Mouse (Mus musculus) liver, embryonic 11.5 days (tissue): Measurements from ENCODE around the gene L3mbtl4. TPM values are rescaled to one million over a fixed set of nuclear protein-coding genes. Genes with fewer than 3 reads are reported as not detected.
"Not testable (repeated sequence)": the region's sequence is repeated elsewhere in the genome, so short reads cannot be mapped to it uniquely, and the experiment has no call there.

Experiments
- ATAC-seq: fragments of 200-750 bp; cut with Nextera tagmentation; replicated peaks from 2 replicates; pipeline ENCODE4 v1.8.0; 2017; ENCODE audit warnings: moderate number of reproducible peaks, mild to moderate bottlenecking, moderate TSS enrichment, moderate library complexity; ENCODE audit not compliant: low FRiP score
- DNase-seq: peaks from one replicate; pipeline ENCODE4 v3.0.0-alpha.2; 2017; ENCODE audit warnings: low spot score
- H3K27ac ChIP-seq: fragments of 300-500 bp; sonication (generic); 2 replicates; pipeline ENCODE4 v1.5.1; 2014; ENCODE audit warnings: mild to moderate bottlenecking, low read depth, low read length, control low read depth
- H3K27me3 ChIP-seq: fragments of 300-500 bp; sonication (generic); replicated peaks from 2 replicates; pipeline ENCODE4 v1.6.1; 2014; ENCODE audit warnings: low read length, mixed read lengths; ENCODE audit not compliant: control insufficient read depth, insufficient read depth
- H3K36me3 ChIP-seq: fragments of 300-500 bp; sonication (generic); 2 replicates; pipeline ENCODE4 v1.6.1; 2014; ENCODE audit warnings: mild to moderate bottlenecking, low read length, moderate library complexity, mixed read lengths; ENCODE audit not compliant: control insufficient read depth, insufficient read depth
- H3K4me1 ChIP-seq: fragments of 300-500 bp; sonication (generic); replicated peaks from 2 replicates; pipeline ENCODE4 v1.6.1; 2014; ENCODE audit warnings: low read length, mixed read lengths; ENCODE audit not compliant: control insufficient read depth, insufficient read depth
- H3K4me2 ChIP-seq: fragments of 300-500 bp; sonication (generic); 2 replicates; pipeline ENCODE4 v1.6.1; 2014; ENCODE audit warnings: mild to moderate bottlenecking, control low read depth, moderate library complexity
- H3K4me3 ChIP-seq: fragments of 300-500 bp; sonication (generic); 2 replicates; pipeline ENCODE4 v1.5.1; 2014; ENCODE audit warnings: low read depth, low read length, control low read depth
- H3K9ac ChIP-seq: fragments of 300-500 bp; sonication (generic); 2 replicates; pipeline ENCODE4 v1.6.1; 2014; ENCODE audit warnings: low read depth, low read length, control low read depth
- H3K9me3 ChIP-seq: fragments of 300-500 bp; sonication (generic); 2 replicates; pipeline ENCODE4 v1.6.1; 2016; ENCODE audit warnings: low read length, inconsistent platforms, mixed read lengths; ENCODE audit not compliant: control insufficient read depth
- WGBS: fragments of 180-500 bp; shearing (Covaris S2); extraction: QIAGEN DNeasy Blood & Tissue Kit; methylation state at CpG from one replicate; pipeline ENCODE4 v1.1.7; 2014; 5-methylcytosine and 5-hydroxymethylcytosine counted together
- polyA plus RNA-seq: library from polyadenylated mRNA; unstranded; fragments of >200 nt; fragmentation: Nextera tagmentation; extraction: Ambion mirVana; gene quantifications from 2 replicates; pipeline ENCODE4 v1.2.1, GENCODE M21; 2014

L3mbtl4 gene
- polyA plus RNA-seq, 1 experiment from 2014 or later = not detected

GRCm38 (mm10) chr17:68450921-68451320 lies 177.3 kb downstream of the L3mbtl4 start:
- H3K9ac ChIP-seq = no peak overlapping the region
- no peak for ATAC-seq
- DNase-seq = no peak
- H3K27ac ChIP-seq = no peak overlapping the region
- H3K4me1 ChIP-seq = no peaks in the 10 kb centered on the region
- H3K4me3 ChIP-seq = no peak overlapping the region
- no peak overlapping the region for H3K4me2 ChIP-seq
- WGBS = 95% methylated on average over 1 of the region's 1 CpGs
- no peaks in the 10 kb centered on the region for H3K27me3 ChIP-seq
- no peaks in the 10 kb centered on the region for H3K9me3 ChIP-seq
- no peaks in the 10 kb centered on the region for H3K36me3 ChIP-seq

GRCm38 (mm10) chr17:68461471-68461870 lies 187.9 kb downstream of the L3mbtl4 start:
- Histone ChIP-seq H3K4me2 (no peak overlapping the region), H3K4me1 (no peaks in the 10 kb centered on the region), H3K27ac (no peak overlapping the region), H3K27me3 (no peaks in the 10 kb centered on the region), H3K9ac (no peak overlapping the region), H3K9me3 (no peaks in the 10 kb centered on the region), H3K4me3 (no peak overlapping the region), H3K36me3 (no peaks in the 10 kb centered on the region)
- ATAC-seq (no peak), DNase-seq (no peak)
- 84% methylated on average over 5 of the region's 5 CpGs for WGBS

- Histone ChIP-seq H3K36me3 (no peaks in the 10 kb centered on the region), H3K27ac (no peak overlapping the region), H3K9ac (no peak overlapping the region), H3K4me1 (no peaks in the 10 kb centered on the region), H3K4me2 (no peak overlapping the region), H3K4me3 (no peak overlapping the region), H3K9me3 (no peaks in the 10 kb centered on the region), H3K27me3 (no peaks in the 10 kb centered on the region)
- ATAC-seq (no peak), DNase-seq (no peak)
- WGBS = 62% methylated on average over 1 of the region's 1 CpGs
Measured at GRCm38 (mm10) chr17:68467311-68467710, 193.7 kb downstream of the L3mbtl4 start.

- DNase-seq (no peak), ATAC-seq (no peak)
- no peaks in the 10 kb centered on the region for H3K9me3 ChIP-seq
- no peaks in the 10 kb centered on the region for H3K36me3 ChIP-seq
- WGBS = 71% methylated on average over 4 of the region's 4 CpGs
- H3K4me1 ChIP-seq = no peaks in the 10 kb centered on the region
- no peak overlapping the region for H3K4me3 ChIP-seq
- H3K4me2 ChIP-seq = no peak overlapping the region
- H3K27me3 ChIP-seq = no peaks in the 10 kb centered on the region
- H3K27ac ChIP-seq = no peak overlapping the region
- no peak overlapping the region for H3K9ac ChIP-seq
Measured at GRCm38 (mm10) chr17:68490065-68490691, 216.6 kb downstream of the L3mbtl4 start.

- Histone ChIP-seq H3K27me3 (no peaks in the 10 kb centered on the region), H3K4me1 (no peaks in the 10 kb centered on the region), H3K9me3 (no peaks in the 10 kb centered on the region), H3K4me2 (no peak overlapping the region), H3K27ac (no peak overlapping the region), H3K36me3 (no peaks in the 10 kb centered on the region), H3K9ac (no peak overlapping the region), H3K4me3 (no peak overlapping the region)
- DNase-seq (no peak), ATAC-seq (no peak)
- 68% methylated on average over 3 of the region's 3 CpGs for WGBS
Measured at GRCm38 (mm10) chr17:68492231-68492630, 218.6 kb downstream of the L3mbtl4 start.

GRCm38 (mm10) chr17:68502998-68503397 lies 229.4 kb downstream of the L3mbtl4 start:
- H3K36me3 ChIP-seq, ATAC-seq, H3K4me3 ChIP-seq, H3K27ac ChIP-seq, H3K27me3 ChIP-seq, H3K9me3 ChIP-seq, H3K9ac ChIP-seq, DNase-seq, H3K4me1 ChIP-seq, H3K4me2 ChIP-seq: not testable (repeated sequence)
- 71% methylated on average over 2 of the region's 4 CpGs for WGBS

GRCm38 (mm10) chr17:68559698-68560097 lies 286.1 kb downstream of the L3mbtl4 start:
- H3K9me3 ChIP-seq = no peaks in the 10 kb centered on the region
- H3K4me2 ChIP-seq = no peak overlapping the region
- no peak overlapping the region for H3K9ac ChIP-seq
- no peaks in the 10 kb centered on the region for H3K4me1 ChIP-seq
- 74% methylated on average over 9 of the region's 9 CpGs for WGBS
- ATAC-seq (no peak), DNase-seq (no peak)
- H3K36me3 ChIP-seq = no peaks in the 10 kb centered on the region
- H3K27ac ChIP-seq = no peak overlapping the region
- no peaks in the 10 kb centered on the region for H3K27me3 ChIP-seq
- H3K4me3 ChIP-seq = no peak overlapping the region

GRCm38 (mm10) chr17:68560264-68560663 lies 286.7 kb downstream of the L3mbtl4 start:
- H3K9me3 ChIP-seq = no peaks in the 10 kb centered on the region
- DNase-seq = no peak
- H3K27me3 ChIP-seq = no peaks in the 10 kb centered on the region
- H3K4me3 ChIP-seq = no peak overlapping the region
- WGBS = 43% methylated on average over 1 of the region's 1 CpGs
- H3K4me2 ChIP-seq = no peak overlapping the region
- H3K4me1 ChIP-seq = no peaks in the 10 kb centered on the region
- H3K36me3 ChIP-seq = no peaks in the 10 kb centered on the region
- no peak overlapping the region for H3K9ac ChIP-seq
- ATAC-seq = no peak
- H3K27ac ChIP-seq = no peak overlapping the region

- Histone ChIP-seq H3K36me3 (no peaks in the 10 kb centered on the region), H3K9me3 (no peaks in the 10 kb centered on the region), H3K4me1 (no peaks in the 10 kb centered on the region), H3K4me2 (no peak overlapping the region), H3K4me3 (no peak overlapping the region), H3K27me3 (no peaks in the 10 kb centered on the region), H3K9ac (no peak overlapping the region), H3K27ac (no peak overlapping the region)
- no peak for DNase-seq
- no peak for ATAC-seq
- WGBS = 87% methylated on average over 6 of the region's 6 CpGs
Measured at GRCm38 (mm10) chr17:68571806-68572205, 298.2 kb downstream of the L3mbtl4 start.
